Mouse (Mus musculus) kidney, postnatal 0 days (tissue): Measurements from ENCODE around the gene Olfr532. TPM values are rescaled to one million over a fixed set of nuclear protein-coding genes. Genes with fewer than 3 reads are reported as not detected.
"Not testable (repeated sequence)": the region's sequence is repeated elsewhere in the genome, so short reads cannot be mapped to it uniquely, and the experiment has no call there.

ENCODE experiments used
- ATAC-seq: fragments of 200-750 bp; cut with Nextera tagmentation; replicated peaks from 2 replicates; pipeline ENCODE4 v1.8.0; 2017; ENCODE audit warnings: low read depth, moderate number of reproducible peaks, moderate TSS enrichment, moderate library complexity; ENCODE audit not compliant: low FRiP score
- DNase-seq: peaks from one replicate; pipeline ENCODE4 v3.0.0-alpha.2; 2016; ENCODE audit warnings: low spot score
- H3K27ac ChIP-seq: fragments of 300-500 bp; sonication (generic); 2 replicates; pipeline ENCODE4 v1.5.1; 2014; ENCODE audit warnings: mild to moderate bottlenecking
- H3K27me3 ChIP-seq: fragments of 300-500 bp; sonication (generic); 2 replicates; pipeline ENCODE4 v1.6.1; 2014; ENCODE audit warnings: low read length, mixed read lengths; ENCODE audit not compliant: insufficient read depth
- H3K36me3 ChIP-seq: fragments of 300-500 bp; sonication (generic); 2 replicates; pipeline ENCODE4 v1.6.1; 2014; ENCODE audit warnings: low read length, mixed read lengths; ENCODE audit not compliant: insufficient read depth
- H3K4me1 ChIP-seq: fragments of 300-500 bp; sonication (generic); replicated peaks from 2 replicates; pipeline ENCODE4 v1.6.1; 2014; ENCODE audit warnings: antibody characterized with exemption, low read length, mixed read lengths; ENCODE audit not compliant: insufficient read depth
- H3K4me2 ChIP-seq: fragments of 300-500 bp; sonication (generic); 2 replicates; pipeline ENCODE4 v1.6.1; 2014; ENCODE audit warnings: mild to moderate bottlenecking, low read length, moderate library complexity, mixed read lengths
- H3K4me3 ChIP-seq: fragments of 300-500 bp; sonication (generic); replicated peaks from 2 replicates; pipeline ENCODE4 v1.5.1; 2014; ENCODE audit warnings: low read depth, low read length
- H3K9ac ChIP-seq: fragments of 300-500 bp; sonication (generic); 2 replicates; pipeline ENCODE4 v1.6.1; 2014; ENCODE audit warnings: low read depth, low read length
- H3K9me3 ChIP-seq: fragments of 300-500 bp; sonication (generic); replicated peaks from 2 replicates; pipeline ENCODE4 v1.6.1; 2016; ENCODE audit warnings: low read length, inconsistent platforms, mixed read lengths
- CTCF ChIP-seq: IDR thresholded peaks from 2 replicates; pipeline ENCODE4 v1.5.1; 2016; ENCODE audit warnings: antibody characterized with exemption, low read depth, mild to moderate bottlenecking, moderate library complexity
- WGBS: fragments of 180-500 bp; shearing (Covaris S2); extraction: QIAGEN DNeasy Blood & Tissue Kit; methylation state at CpG from one replicate; pipeline ENCODE4 v1.1.7; 2014; 5-methylcytosine and 5-hydroxymethylcytosine counted together
- polyA plus RNA-seq: library from polyadenylated mRNA; unstranded; fragments of >200 nt; fragmentation: Nextera tagmentation; extraction: Ambion mirVana; gene quantifications from 2 replicates; pipeline ENCODE4 v1.2.1, GENCODE M21; 2015

Gene Olfr532
- not detected in 2 replicates for polyA plus RNA-seq

DNA sequence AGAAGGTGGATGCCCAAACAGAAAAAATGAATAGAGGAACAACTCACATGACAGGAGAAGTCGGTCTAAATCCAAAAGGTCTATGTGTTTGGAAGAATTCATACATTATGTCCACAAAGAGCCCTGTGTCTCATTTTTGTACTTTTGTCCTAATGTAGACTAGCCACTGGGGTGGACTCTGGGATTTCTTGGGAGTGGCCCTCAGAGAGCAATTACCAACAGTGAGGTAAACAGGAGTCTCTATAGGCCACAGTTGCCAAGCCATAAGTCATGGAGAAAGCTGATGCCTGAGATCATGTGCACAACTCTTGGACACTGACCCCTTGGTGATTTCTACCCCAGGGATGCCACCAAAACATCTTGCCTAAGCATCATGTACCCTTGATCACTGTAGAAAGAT is at the start of gene Olfr532:
TSS of gene Olfr532 (minus strand) at position 101 of the 400 bp plus-strand sequence.
- Histone ChIP-seq H3K27me3 (no peaks in the 10 kb centered on the region), H3K4me1 (no peaks in the 10 kb centered on the region), H3K4me2 (no peak within 1 kb of the TSS), H3K36me3 (no peaks in the 10 kb centered on the region), H3K27ac (no peak within 1 kb of the TSS), H3K9ac (no peak within 1 kb of the TSS), H3K9me3 (no peaks in the 10 kb centered on the region), H3K4me3 (no peak within 1 kb of the TSS)
- ATAC-seq (no peak), DNase-seq (no peak)
- 81% methylated on average over 1 of the region's 1 CpGs for WGBS
- no peak for TF ChIP-seq CTCF

DNA sequence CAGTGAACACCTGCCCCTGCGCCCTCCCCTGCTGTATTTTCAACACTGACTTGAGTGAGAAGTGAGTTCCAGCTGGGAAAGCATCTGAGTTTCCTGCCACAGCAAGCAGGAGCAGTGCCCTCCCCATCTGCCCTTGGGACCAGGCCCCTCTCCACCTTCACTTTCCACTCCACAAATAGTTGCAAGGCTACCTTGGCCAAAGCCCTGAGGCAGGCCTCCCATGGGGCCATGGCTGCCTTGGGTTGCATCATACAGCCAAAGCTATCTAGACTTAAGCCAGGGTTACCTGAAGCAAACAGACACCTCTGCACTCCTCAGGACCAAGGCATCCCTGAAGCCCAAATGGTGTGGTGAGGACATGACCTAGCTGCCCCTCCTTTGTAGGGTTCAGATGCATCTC is 41.6 kb upstream of the Olfr532 start, which contains the start of gene Olfr533:
TSS of gene Olfr533 (plus strand) at position 301 of the 400 bp plus-strand sequence.
- not testable (repeated sequence) for ATAC-seq, DNase-seq, H3K9me3 ChIP-seq, H3K4me1 ChIP-seq, H3K27me3 ChIP-seq, H3K36me3 ChIP-seq, H3K4me2 ChIP-seq, H3K9ac ChIP-seq, H3K27ac ChIP-seq, H3K4me3 ChIP-seq
- no CpG with 5 or more reads among the region's 1 CpGs for WGBS

DNA sequence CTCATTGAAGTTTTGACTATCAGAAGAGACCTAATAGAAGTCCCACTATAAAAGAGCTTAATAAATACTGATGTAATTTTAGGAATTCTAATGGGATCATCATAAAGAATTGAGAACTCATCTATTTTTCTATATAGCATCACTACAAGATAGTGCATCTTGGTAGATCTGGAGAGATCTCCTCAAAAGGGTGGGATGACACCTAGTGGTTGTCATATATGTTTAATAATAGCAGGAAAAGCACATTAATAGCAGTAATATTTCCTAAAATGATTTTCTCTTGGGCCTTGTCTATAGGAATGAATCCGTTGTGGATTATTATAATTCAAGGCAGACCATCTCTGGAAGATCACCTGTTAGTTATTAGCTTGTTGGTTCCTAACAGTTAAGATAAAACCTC is 21.7 kb upstream of the Olfr532 start:
- Histone ChIP-seq H3K9ac (no peak overlapping the region), H3K27me3 (no peaks in the 10 kb centered on the region), H3K27ac (no peak overlapping the region), H3K36me3 (no peaks in the 10 kb centered on the region), H3K4me1 (no peaks in the 10 kb centered on the region), H3K4me2 (no peak overlapping the region), H3K9me3 (no peaks in the 10 kb centered on the region), H3K4me3 (no peak overlapping the region)
- 88% methylated on average over 1 of the region's 1 CpGs for WGBS
- TF ChIP-seq CTCF = no peak
- ATAC-seq (no peak), DNase-seq (no peak)

DNA sequence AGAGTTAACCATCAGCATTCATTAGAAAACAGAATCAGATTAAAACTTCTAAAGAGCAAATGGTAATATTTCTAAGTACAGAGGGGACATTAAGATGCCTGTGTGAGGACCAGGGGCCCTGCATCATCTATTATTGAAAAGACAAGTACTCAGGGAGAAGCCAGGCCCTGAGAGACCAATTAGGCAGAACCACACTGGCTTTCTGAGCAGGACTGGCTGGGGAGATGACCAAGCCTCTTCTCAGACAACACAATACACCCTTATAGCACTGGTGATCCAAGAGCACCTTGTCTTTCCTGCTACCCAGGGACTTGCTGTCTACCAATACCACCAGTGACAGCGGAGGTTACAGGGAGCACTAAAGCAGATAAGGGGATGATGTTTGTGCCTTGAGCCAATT is 18.6 kb downstream of the Olfr532 start, which contains the start of gene Olfr531:
TSS of gene Olfr531 (minus strand) at position 101 of the 400 bp plus-strand sequence.
- no peak within 1 kb of the TSS for H3K9ac ChIP-seq
- H3K4me3 ChIP-seq = no peak within 1 kb of the TSS
- H3K9me3 ChIP-seq = no peaks in the 10 kb centered on the region
- H3K36me3 ChIP-seq = no peaks in the 10 kb centered on the region
- H3K4me1 ChIP-seq = no peaks in the 10 kb centered on the region
- H3K27ac ChIP-seq = no peak within 1 kb of the TSS
- no peak within 1 kb of the TSS for H3K4me2 ChIP-seq
- no peak for TF ChIP-seq CTCF
- 91% methylated on average over 1 of the region's 1 CpGs for WGBS
- no peak for DNase-seq
- H3K27me3 ChIP-seq = no peaks in the 10 kb centered on the region
- no peak for ATAC-seq

DNA sequence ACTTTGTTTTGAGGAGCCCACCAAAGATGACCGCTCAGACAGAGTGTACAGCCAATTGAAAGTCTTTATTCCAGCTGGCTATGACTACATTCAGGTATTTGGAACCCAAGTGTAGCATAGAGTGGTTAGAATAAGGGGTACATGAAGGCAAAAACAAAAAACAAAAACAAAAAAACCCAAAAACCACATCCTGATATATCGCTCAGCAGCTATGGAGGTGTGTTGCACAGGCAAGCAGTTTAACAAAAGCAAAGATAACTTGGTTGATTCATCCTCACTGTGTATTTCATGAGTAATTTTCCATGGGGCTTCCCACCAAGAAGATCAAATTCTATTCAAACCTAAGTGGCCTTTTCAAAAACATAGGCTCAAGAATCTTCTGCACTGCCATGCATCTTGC is 44.5 kb downstream of the Olfr532 start:
- no peak overlapping the region for H3K4me3 ChIP-seq
- no peak overlapping the region for H3K9ac ChIP-seq
- no peaks in the 10 kb centered on the region for H3K36me3 ChIP-seq
- H3K4me1 ChIP-seq = no peaks in the 10 kb centered on the region
- 94% methylated on average over 2 of the region's 2 CpGs for WGBS
- DNase-seq (no peak), ATAC-seq (no peak)
- no peaks in the 10 kb centered on the region for H3K9me3 ChIP-seq
- H3K27me3 ChIP-seq = no peaks in the 10 kb centered on the region
- TF ChIP-seq CTCF = no peak
- no peak overlapping the region for H3K4me2 ChIP-seq
- H3K27ac ChIP-seq = no peak overlapping the region

DNA sequence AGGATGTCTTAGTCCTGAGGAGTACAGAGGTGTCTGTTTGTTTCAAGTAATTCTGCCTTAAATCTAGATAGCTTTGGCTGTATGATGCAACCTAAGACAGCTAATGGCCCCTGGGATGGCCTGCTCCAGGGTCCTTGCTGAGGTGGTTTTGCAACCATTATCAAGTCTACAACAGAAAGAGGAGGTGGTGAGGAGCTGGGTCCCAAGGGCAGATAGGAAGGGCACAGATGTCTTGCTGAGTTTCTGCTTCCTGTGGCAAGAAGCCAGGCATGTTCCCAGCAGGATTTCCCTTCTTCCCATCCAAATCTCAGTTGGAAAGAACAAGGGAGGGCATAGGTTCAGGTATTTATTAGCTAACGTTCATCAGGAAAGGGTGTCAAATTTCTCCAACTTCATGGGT is 45.2 kb downstream of the Olfr532 start, which contains the start of gene Olfr530:
TSS of gene Olfr530 (minus strand) at position 101 of the 400 bp plus-strand sequence.
- Histone ChIP-seq H3K27me3 (no peaks in the 10 kb centered on the region), H3K4me1 (no peaks in the 10 kb centered on the region), H3K27ac (no peak within 1 kb of the TSS), H3K9ac (no peak within 1 kb of the TSS), H3K4me3 (no peak within 1 kb of the TSS), H3K36me3 (no peaks in the 10 kb centered on the region), H3K4me2 (no peak within 1 kb of the TSS), H3K9me3 (no peaks in the 10 kb centered on the region)
- 3% methylated on average over 1 of the region's 1 CpGs for WGBS
- TF ChIP-seq CTCF = no peak
- ATAC-seq (no peak), DNase-seq (no peak)

DNA sequence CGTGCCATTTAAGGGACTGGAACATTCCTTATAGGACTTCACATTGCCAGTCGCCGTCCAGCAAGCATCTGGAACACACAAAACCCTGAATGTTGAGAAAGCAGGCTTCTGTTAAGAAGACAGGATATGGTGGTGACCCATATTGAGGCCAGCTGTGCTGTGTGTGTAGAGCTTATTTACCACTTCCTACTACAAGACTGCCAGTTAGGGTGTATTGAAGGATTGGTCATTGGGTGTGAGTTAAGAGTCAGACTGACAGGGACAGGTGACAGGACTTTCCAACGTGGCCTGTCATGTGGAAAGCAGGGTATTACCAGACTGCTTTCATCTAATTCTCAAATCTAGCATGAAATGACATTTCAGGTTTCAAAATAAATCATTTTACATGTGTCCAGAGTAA is 47.1 kb downstream of the Olfr532 start:
- H3K36me3 ChIP-seq = no peaks in the 10 kb centered on the region
- no peak overlapping the region for H3K9ac ChIP-seq
- WGBS = 67% methylated on average over 4 of the region's 4 CpGs
- H3K4me2 ChIP-seq = no peak overlapping the region
- DNase-seq (no peak), ATAC-seq (no peak)
- H3K27ac ChIP-seq = no peak overlapping the region
- H3K4me1 ChIP-seq = no peaks in the 10 kb centered on the region
- no peak overlapping the region for H3K4me3 ChIP-seq
- TF ChIP-seq CTCF = no peak
- H3K27me3 ChIP-seq = no peaks in the 10 kb centered on the region
- no peaks in the 10 kb centered on the region for H3K9me3 ChIP-seq

Other genes with a start within 250 kb of the Olfr532 start
- not detected in 2 replicates for gene Olfr523, start 248.4 kb downstream of the Olfr532 start, polyA plus RNA-seq
- gene Olfr524, start 215.7 kb downstream of the Olfr532 start, polyA plus RNA-seq = not detected in 2 replicates
- 0.05 TPM in 2 replicates for gene Cd163l1, start 203.4 kb downstream of the Olfr532 start, polyA plus RNA-seq
- gene 5830411N06Rik, start 174.4 kb downstream of the Olfr532 start, polyA plus RNA-seq = not detected in 2 replicates
- not detected in 2 replicates for gene Olfr525, start 100.8 kb downstream of the Olfr532 start, polyA plus RNA-seq
- gene Olfr527, start 87.6 kb downstream of the Olfr532 start, polyA plus RNA-seq = not detected in 2 replicates
- gene Olfr60, start 60.0 kb downstream of the Olfr532 start, polyA plus RNA-seq = not detected in 2 replicates
- not detected in 2 replicates for gene Olfr530, start 45.3 kb downstream of the Olfr532 start, polyA plus RNA-seq
- gene Olfr531, start 18.7 kb downstream of the Olfr532 start, polyA plus RNA-seq = not detected in 2 replicates
- not detected in 2 replicates for gene Olfr533, start 41.7 kb upstream of the Olfr532 start, polyA plus RNA-seq
- not detected in 2 replicates for gene Olfr535, start 62.6 kb upstream of the Olfr532 start, polyA plus RNA-seq
- not detected in 2 replicates for gene Olfr536, start 85.8 kb upstream of the Olfr532 start, polyA plus RNA-seq
- gene Olfr538, start 146.2 kb upstream of the Olfr532 start, polyA plus RNA-seq = not detected in 2 replicates
- 0.01 TPM in 1 of 2 replicates, not detected in the other for gene Olfr46, start 179.6 kb upstream of the Olfr532 start, polyA plus RNA-seq
- gene Olfr61, start 207.3 kb upstream of the Olfr532 start, polyA plus RNA-seq = not detected in 2 replicates
- not detected in 2 replicates for gene Olfr53, start 224.8 kb upstream of the Olfr532 start, polyA plus RNA-seq
- gene Olfr539, start 238.3 kb upstream of the Olfr532 start, polyA plus RNA-seq = not detected in 2 replicates